Mouse (Mus musculus) adrenal gland, postnatal 14 days (tissue): ENCODE results near the gene Pum2. TPM values are rescaled to one million over a fixed set of nuclear protein-coding genes. Genes with fewer than 3 reads are reported as not detected.

Experiments
- DNase-seq: peaks from one replicate; pipeline ENCODE4 v3.0.0; 2021; ENCODE audit warnings: mixed read lengths
- total RNA-seq: library from RNA; stranded (reverse); gene quantifications from 2 replicates; pipeline ENCODE4 v1.2.3, GENCODE M21; 2021

Gene Pum2
- total RNA-seq, 1 experiment from 2014 or later, result 136 TPM

DNA sequence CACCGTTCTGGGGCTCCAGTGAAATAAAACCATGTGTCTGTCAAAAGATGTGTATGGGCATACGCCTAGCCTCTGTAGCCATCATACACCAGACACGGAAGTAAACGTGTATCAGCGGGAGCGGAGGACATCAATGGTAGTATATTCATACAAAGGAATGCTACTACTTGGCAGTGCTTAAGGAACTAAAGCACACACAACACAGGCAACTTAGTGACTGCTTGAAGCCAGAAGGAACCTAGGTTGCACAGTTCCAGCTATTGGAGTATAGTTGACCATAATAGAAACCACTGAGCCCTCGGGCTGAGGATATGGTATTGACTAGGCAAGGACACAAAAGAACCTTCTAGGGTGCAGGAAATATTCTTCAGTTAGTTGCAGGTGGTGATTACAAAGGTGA is 124.0 kb downstream of the Pum2 start:
- DNase-seq, result no peak

DNA sequence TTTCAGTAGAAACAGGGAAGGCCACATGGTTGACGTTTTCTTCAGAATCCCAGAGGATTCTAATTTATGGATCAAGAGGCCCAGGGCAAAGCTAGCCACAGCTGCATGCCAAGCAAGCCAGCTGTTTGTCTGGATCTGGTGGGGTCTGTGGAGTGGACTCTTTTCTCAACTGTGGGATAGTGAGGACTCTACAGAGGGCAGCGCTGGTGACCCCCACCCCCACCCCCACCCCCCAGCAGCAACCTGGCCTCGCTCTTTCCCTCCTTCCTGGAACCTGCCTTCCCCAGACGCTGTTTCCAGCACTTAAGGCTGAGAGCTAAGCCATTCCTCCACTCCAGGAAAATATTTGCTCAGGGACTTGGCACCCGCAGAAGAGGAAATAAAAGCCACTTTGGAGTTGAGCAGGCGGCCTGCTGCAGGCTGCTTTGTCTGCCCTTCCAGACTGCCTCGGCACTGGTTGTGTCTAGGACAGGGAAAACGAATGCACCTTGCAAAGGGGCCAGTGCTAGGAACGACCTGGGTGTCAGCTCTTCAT is 124.6 kb downstream of the Pum2 start:
- no peak for DNase-seq

Other genes starting within 250 kb of the Pum2 start
- 201 and 234 TPM in 2 replicates for gene Rhob, start 174.1 kb upstream of the Pum2 start, total RNA-seq
- gene Slc7a15, start 75.1 kb upstream of the Pum2 start, total RNA-seq, result 0.23 TPM in 1 of 2 replicates, not detected in the other
- gene Sdc1, start 97.2 kb downstream of the Pum2 start, total RNA-seq, result 14.9 and 29.0 TPM in 2 replicates
- 378 and 379 TPM in 2 replicates for gene Laptm4a, start 247.5 kb downstream of the Pum2 start, total RNA-seq